10 mouse cellular contexts compared by ENCODE assay signal in genomic region chr10:68240094-68240803, GRCm38 (mm10). TPM values are rescaled to one million over a fixed set of nuclear protein-coding genes. Genes with fewer than 3 reads are reported as not detected.
DNase-seq lines count a peak whose midpoint lies in the region; ATAC-seq and TF ChIP-seq lines count a peak whose summit lies in the region.
"Had no signal": no experiment of that assay in that cellular context is flagged by ENCODE, and none has a peak within 500 bp of the region (broad histone marks: within the 10 kb centered on the region; RNA-seq: fewer than 3 reads in every experiment).

No protein-coding gene starts in this region.

- H3K9me3 ChIP-seq in lung, postnatal 0 days (ENCODE audit: low read length), result no peaks in the 10 kb centered on the region
- H3K9me3 ChIP-seq in stomach, embryonic 16.5 days (replicated peaks; ENCODE audit: control insufficient read depth, low read length), result no peaks in the 10 kb centered on the region
- H3K9me3 ChIP-seq: neural tube, embryonic 13.5 days had no signal

- no peak overlapping the region for H3K4me3 ChIP-seq in gastrocnemius, adult 2 months
- H3K4me3 ChIP-seq in lung, postnatal 0 days (ENCODE audit: low read depth, low read length), result no peak overlapping the region
- no peak overlapping the region for H3K4me3 ChIP-seq in stomach, embryonic 16.5 days (replicated peaks; ENCODE audit: low read length)
- H3K4me3 ChIP-seq: neural tube, embryonic 13.5 days had no signal

- peak overlapping the region; percentile 72 for H3K27ac ChIP-seq in gastrocnemius, adult 2 months
- peak overlapping the region; percentile 78 for H3K27ac ChIP-seq in lung, postnatal 0 days (ENCODE audit: low read length)
- peak overlapping the region; percentile 53 for H3K27ac ChIP-seq in stomach, embryonic 16.5 days (ENCODE audit: low read length)
- H3K27ac ChIP-seq: neural tube, embryonic 13.5 days had no signal

- DNase-seq in gastrocnemius, adult 2 months, result no peak
- no peak for DNase-seq in gastrocnemius, postnatal 14 days
- DNase-seq in lung, postnatal 0 days (ENCODE audit: low spot score), result peak; percentile 47
- no peak for DNase-seq in lung, postnatal 4 days
- no peak for DNase-seq in right cerebral cortex, postnatal 14 days
- DNase-seq in cerebellum, adult 9-11 months, result no peak
- DNase-seq: lung, postnatal 14 days had no signal

- no peak overlapping the region for H3K9ac ChIP-seq in lung, postnatal 0 days (replicated peaks; ENCODE audit: low read depth)
- no peak overlapping the region for H3K9ac ChIP-seq in stomach, embryonic 16.5 days (ENCODE audit: low read length)
- H3K9ac ChIP-seq: neural tube, embryonic 13.5 days had no signal

- H3K36me3 ChIP-seq in lung, postnatal 0 days (ENCODE audit: insufficient read depth, low read length), result no peaks in the 10 kb centered on the region
- peaks cover 12% of the 10 kb centered on the region for H3K36me3 ChIP-seq in stomach, embryonic 16.5 days (ENCODE audit: control insufficient read depth, insufficient read depth, low read length)

- intact Hi-C loops in gastrocnemius, adult 2 months (cut with DNase I), result no loop called here
- intact Hi-C loops in gastrocnemius, postnatal 14 days (cut with DNase I; ENCODE audit: low total_unique reads), result no loop called here

- no peaks in the 10 kb centered on the region for H3K27me3 ChIP-seq in lung, postnatal 0 days (replicated peaks; ENCODE audit: insufficient read depth, low read length)
- no peaks in the 10 kb centered on the region for H3K27me3 ChIP-seq in stomach, embryonic 16.5 days (ENCODE audit: control insufficient read depth, insufficient read depth, low read length)
- H3K27me3 ChIP-seq: neural tube, embryonic 13.5 days had no signal

- peak; percentile 16; the same call in 1 of the 2 replicates for ATAC-seq in lung, postnatal 0 days
- peak; percentile 44 for ATAC-seq in inflammation-experienced regulatory T-cells, adult 6 months
- ATAC-seq in stomach, embryonic 16.5 days (ENCODE audit: insufficient read depth, low FRiP score), result no peak

- peaks cover 10% of the 10 kb centered on the region; the same call in 1 of the 2 replicates for H3K4me1 ChIP-seq in lung, postnatal 0 days (ENCODE audit: insufficient read depth, low read depth, low read length)
- peaks cover 15% of the 10 kb centered on the region for H3K4me1 ChIP-seq in stomach, embryonic 16.5 days (ENCODE audit: control insufficient read depth, insufficient read depth, low read length)

- TF ChIP-seq EP300 in lung, postnatal 0 days (IDR thresholded peaks at IDR 0.05), result peak; percentile 37; the same call in 1 of the 2 replicates

- 31% methylated on average over 3 of the region's 3 CpGs for WGBS in lung, postnatal 0 days
- WGBS in stomach, embryonic 16.5 days, result 43% methylated on average over 3 of the region's 3 CpGs

- TF ChIP-seq CTCF in gastrocnemius, adult 2 months (IDR thresholded peaks at IDR 0.05), result no peak
- TF ChIP-seq CTCF in lung, postnatal 0 days (IDR thresholded peaks at IDR 0.05), result no peak

- no peak overlapping the region for H3K4me2 ChIP-seq in lung, postnatal 0 days (replicated peaks; ENCODE audit: low read depth, low read length)
- H3K4me2 ChIP-seq in stomach, embryonic 16.5 days (ENCODE audit: low read depth, low read length), result no peak overlapping the region
- H3K4me2 ChIP-seq: neural tube, embryonic 13.5 days had no signal

RNA-seq across cellular contexts. Expression of gene Arid5b, which starts 38.3 kb away (rescaled TPM):
- 10 to 100 TPM in 1 of 2 experiments, 1 to 10 TPM in 1; 8.3 to 16.9 TPM for total RNA-seq in gastrocnemius, adult 2 months (2021)
- total RNA-seq in gastrocnemius, postnatal 14 days (2021), result 10 to 100 TPM; 16.9 to 21.5 TPM
- 42.8 and 50.8 TPM in 2 replicates for polyA plus RNA-seq in lung, postnatal 0 days (2015; fragmentation: Nextera tagmentation; extraction: Ambion mirVana)
- 10 to 100 TPM; 28.4 to 78.0 (median 56.4) TPM for polyA plus RNA-seq in inflammation-experienced regulatory T-cells, adult 6 months (2017; shearing (Covaris generic))
- 30.3 and 33.6 TPM in 2 replicates for polyA plus RNA-seq in stomach, embryonic 16.5 days (2015; fragmentation: Nextera tagmentation; extraction: Ambion mirVana)
